ENCODE assay signal across 9 mouse cellular contexts in the genomic region with DNA sequence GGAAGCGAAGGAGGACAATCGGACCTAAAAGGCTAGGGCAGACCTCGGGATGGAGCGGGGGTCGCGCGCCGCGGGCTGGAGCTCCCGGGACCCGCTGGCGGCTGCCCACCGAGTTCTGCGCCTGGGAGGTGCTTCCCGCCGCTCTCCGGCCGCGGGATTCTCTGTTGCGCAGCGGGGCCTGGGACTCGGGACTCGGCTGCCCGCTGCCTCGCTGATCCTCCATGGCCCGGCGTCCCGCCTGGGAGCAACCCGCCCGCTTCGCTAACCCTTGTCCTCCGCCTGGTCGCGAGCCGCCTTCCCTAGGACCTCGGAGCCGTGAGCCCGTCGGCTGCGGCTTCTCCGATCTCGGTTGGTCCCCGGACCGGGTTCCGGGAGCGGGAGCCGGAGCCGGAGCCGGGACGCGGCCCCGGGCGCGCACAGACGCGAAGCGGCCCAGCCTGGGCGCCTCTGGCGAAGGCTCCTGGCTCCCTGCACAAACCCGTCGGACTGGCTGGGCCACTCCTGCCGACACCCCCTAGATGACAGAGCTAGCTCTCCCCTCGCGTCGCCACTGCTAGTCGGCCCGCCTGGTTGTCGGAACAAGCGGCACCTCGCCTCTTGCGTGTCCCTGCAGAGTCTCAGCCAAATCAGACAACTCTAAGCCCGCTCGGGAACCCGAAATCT. TPM values are rescaled to one million over a fixed set of nuclear protein-coding genes. Genes with fewer than 3 reads are reported as not detected.
DNase-seq lines count a peak whose midpoint lies in the region; ATAC-seq and TF ChIP-seq lines count a peak whose summit lies in the region.
"Had no signal": no experiment of that assay in that cellular context is flagged by ENCODE, and none has a peak within 500 bp of the region (broad histone marks: within the 10 kb centered on the region; RNA-seq: fewer than 3 reads in every experiment).

No protein-coding gene starts in this region.

- H3K4me1 ChIP-seq in G1E (ENCODE audit: insufficient read depth, low read depth, low read length) = peaks cover 16% of the 10 kb centered on the region
- peaks cover 22% of the 10 kb centered on the region for H3K4me1 ChIP-seq in kidney, embryonic 16.5 days (ENCODE audit: insufficient read depth, low read length)

- H3K27me3 ChIP-seq in G1E (ENCODE audit: insufficient read depth, low read length) = peaks cover 78% of the 10 kb centered on the region
- H3K27me3 ChIP-seq in kidney, embryonic 16.5 days (ENCODE audit: insufficient read depth, low read length) = peaks cover 87% of the 10 kb centered on the region

- H3K36me3 ChIP-seq in G1E (replicated peaks) = no peaks in the 10 kb centered on the region
- H3K36me3 ChIP-seq in kidney, embryonic 16.5 days (ENCODE audit: insufficient read depth, low read length) = no peaks in the 10 kb centered on the region

- ATAC-seq in G1E (ENCODE audit: extremely low read depth, insufficient number of reproducible peaks, low FRiP score, poor library complexity, severe bottlenecking) = no peak
- ATAC-seq in kidney, embryonic 16.5 days (ENCODE audit: low FRiP score, low TSS enrichment) = peak; percentile 59

- H3K9ac ChIP-seq in kidney, embryonic 16.5 days (replicated peaks; ENCODE audit: low read length) = peak overlapping the region; percentile 76

- TF ChIP-seq CTCF in G1E (IDR thresholded peaks at IDR 0.05; ENCODE audit: low read depth, low read length) = no peak

- H3K4me2 ChIP-seq in kidney, embryonic 16.5 days (replicated peaks; ENCODE audit: low read depth, low read length) = peak overlapping the region; percentile 63

- DNase-seq in cerebellum, postnatal 10 days = peak; percentile 51 to 65
- no peak for DNase-seq in cerebellum, adult 9-11 months
- DNase-seq in G1E (ENCODE audit: low spot score) = no peak
- peak; percentile 32 for DNase-seq in gastrocnemius, postnatal 14 days
- peak; percentile 47 to 64 for DNase-seq in lung, postnatal 4 days
- peak; percentile 50 to 66 for DNase-seq in urinary bladder, postnatal 4 days (ENCODE audit: low spot score in 2 of 2)
- DNase-seq in layer of hippocampus, postnatal 36 days = no peak

- WGBS in kidney, embryonic 16.5 days = under 1% methylated on average over 70 of the region's 74 CpGs

- H3K4me3 ChIP-seq in G1E (ENCODE audit: low read depth, low read length) = peak overlapping the region; percentile 71; the same call in 1 of the 2 replicates
- peak overlapping the region; percentile 62 for H3K4me3 ChIP-seq in kidney, embryonic 16.5 days (ENCODE audit: low read length)

- peaks cover 45% of the 10 kb centered on the region for H3K9me3 ChIP-seq in G1E (replicated peaks)
- no peaks in the 10 kb centered on the region for H3K9me3 ChIP-seq in kidney, embryonic 16.5 days (ENCODE audit: low read length)

- intact Hi-C loops in gastrocnemius, postnatal 14 days (cut with DNase I; ENCODE audit: low total_unique reads) = no loop called here

- H3K27ac ChIP-seq in kidney, embryonic 16.5 days (ENCODE audit: low read length) = peak overlapping the region; percentile 75

RNA-seq across cellular contexts. Expression of a gene that starts 6.9 kb away (rescaled TPM):
- 6.8 and 11.0 TPM in 2 replicates for total RNA-seq in G1E (2014; fragmentation: Nextera tagmentation)
- 0.46 and 0.87 TPM in 2 replicates for total RNA-seq in G1E (2017)
- polyA plus RNA-seq in G1E (2012) = 12.3 and 16.1 TPM in 2 replicates
- not detected for total RNA-seq in gastrocnemius, postnatal 14 days (2021)
- 2.4 and 3.2 TPM in 2 replicates for polyA plus RNA-seq in kidney, embryonic 16.5 days (2015; fragmentation: Nextera tagmentation; extraction: Ambion mirVana)
- total RNA-seq in layer of hippocampus, postnatal 36 days (2021) = under 1 TPM; 0.40 to 0.42 TPM
- total RNA-seq: MEL had no signal

Comparison
In these comparisons a context has a peak if more than half of its experiments do, and no peak if none do; other contexts are left out.
1. DNase-seq: peak in cerebellum, postnatal 10 days (2 of 2), gastrocnemius, postnatal 14 days (single experiment), lung, postnatal 4 days (2 of 2) and urinary bladder, postnatal 4 days (2 of 2); none in cerebellum, adult 9-11 months (single experiment), G1E (single experiment) and layer of hippocampus, postnatal 36 days (0 of 2).